Mouse (Mus musculus) layer of hippocampus, adult 8-10 months (tissue): Measurements from ENCODE around the gene Lrrc17. TPM values are rescaled to one million over a fixed set of nuclear protein-coding genes. Genes with fewer than 3 reads are reported as not detected.
"Not testable (repeated sequence)": the region's sequence is repeated elsewhere in the genome, so short reads cannot be mapped to it uniquely, and the experiment has no call there.

Experiments
- DNase-seq, 2 experiments: peaks; one replicate each; pipeline ENCODE4 v3.0.0; 2022; ENCODE audit warnings: low spot score in 2 of 2
- total RNA-seq, 4 experiments: library from RNA; stranded (reverse); gene quantifications; 2 replicates each; pipeline ENCODE4 v1.2.4; 2022

The Lrrc17 gene
- total RNA-seq, 4 experiments from 2014 or later: 0.30 to 0.49 (median 0.40) TPM

DNA sequence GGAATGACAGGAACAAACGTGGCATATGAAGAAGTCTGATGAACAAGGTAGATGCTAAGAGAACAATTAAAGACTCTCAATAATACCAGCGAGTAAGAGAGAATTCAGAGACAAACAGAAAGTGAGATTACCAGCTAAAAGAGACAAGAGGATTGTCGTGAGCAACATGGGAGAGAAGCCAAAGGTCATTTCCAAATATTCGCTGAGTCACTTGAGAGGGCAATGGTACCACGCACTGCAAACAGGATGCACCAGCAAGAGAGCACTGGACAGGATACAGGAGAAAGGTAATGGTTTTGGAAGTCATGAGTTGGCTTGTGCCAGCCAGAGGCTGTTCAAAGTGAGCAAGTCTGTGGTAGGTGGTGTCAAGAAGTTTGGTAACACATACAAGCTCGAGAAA is 62.6 kb downstream of the Lrrc17 start:
- DNase-seq: no peak

DNA sequence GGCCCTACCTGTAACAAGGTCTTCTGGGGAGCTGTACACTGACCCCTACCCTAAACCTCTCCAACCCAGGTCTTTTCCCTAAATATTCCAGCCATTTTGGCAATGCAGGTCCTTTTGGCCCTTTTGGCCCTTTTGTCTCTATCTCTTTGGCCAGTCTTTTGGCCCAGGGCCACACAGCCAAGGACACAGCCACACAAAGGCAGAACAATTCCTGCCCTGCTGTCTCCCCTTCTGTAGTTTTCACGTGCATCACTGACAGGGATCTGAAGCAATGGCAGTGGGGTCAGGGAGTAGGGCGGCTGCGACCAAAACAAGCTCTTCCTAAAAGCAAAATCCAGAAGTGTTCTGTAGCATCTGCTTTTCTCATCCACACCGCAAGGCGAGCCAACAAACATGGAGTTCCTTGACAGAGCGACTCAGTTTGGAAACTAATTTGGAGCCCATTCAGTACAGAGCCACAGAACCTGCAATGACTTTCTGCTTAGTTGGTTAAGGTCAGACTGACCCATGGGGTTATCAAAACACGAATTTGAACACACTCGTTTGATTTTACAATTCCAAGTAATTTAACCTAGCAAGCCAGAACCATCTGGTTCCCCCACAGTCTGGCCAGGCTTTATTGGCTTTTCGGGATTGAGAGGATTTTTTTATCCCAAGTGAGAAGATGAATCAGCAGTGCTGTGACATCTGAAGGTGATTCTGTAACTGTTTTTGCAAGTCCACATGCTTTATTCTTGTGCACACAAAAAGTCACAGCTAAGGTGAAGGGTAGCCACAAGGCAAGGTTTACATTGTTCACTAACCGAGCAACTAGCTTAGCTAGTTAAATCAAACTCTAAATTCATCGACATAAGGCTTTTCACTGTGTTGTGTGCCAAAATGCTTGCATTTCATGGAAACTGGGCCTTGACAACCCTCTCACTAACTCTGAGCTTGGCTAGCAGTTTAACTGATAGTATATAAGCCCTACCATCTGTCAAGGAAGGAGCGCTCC is 65.2 kb downstream of the Lrrc17 start:
- peak; percentile 17 to 25 for DNase-seq

DNA sequence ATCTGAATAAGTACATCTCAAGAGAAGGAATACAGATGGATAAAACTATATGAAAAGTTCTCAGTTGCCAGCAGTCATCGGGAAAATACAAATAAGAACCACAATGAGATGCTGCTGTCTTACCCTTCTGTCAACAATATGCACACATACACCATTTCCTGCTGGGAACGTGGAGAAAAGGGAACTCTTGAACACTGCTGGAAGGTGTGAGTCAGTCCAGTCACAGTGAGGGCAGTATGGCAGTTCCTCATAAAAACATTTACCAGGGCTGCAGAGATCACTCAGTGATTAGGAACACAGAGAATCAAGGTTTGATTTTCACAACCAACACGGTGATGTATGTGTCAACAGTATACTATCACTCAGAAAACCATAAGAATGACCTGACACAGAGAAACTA is 67.6 kb downstream of the Lrrc17 start:
- DNase-seq: no peak

DNA sequence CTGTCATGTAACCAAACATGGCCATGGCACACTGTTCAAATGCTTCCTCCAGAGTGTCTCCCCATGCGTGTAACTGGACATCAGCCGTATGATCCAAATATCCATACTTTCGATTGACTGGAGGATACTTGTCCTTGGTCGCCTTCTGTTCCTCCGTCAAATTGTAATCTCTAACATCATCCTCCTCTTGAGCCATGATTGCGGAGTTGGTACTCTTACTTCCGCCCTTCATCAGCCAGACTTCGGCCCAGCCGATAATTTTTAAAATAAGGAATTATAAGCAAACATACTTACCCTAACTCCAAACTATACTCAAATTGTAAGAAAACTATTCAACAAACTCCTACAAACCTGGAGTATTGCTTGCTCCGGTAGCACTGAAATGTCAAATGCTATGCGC is 70.9 kb downstream of the Lrrc17 start:
- DNase-seq: not testable (repeated sequence)

DNA sequence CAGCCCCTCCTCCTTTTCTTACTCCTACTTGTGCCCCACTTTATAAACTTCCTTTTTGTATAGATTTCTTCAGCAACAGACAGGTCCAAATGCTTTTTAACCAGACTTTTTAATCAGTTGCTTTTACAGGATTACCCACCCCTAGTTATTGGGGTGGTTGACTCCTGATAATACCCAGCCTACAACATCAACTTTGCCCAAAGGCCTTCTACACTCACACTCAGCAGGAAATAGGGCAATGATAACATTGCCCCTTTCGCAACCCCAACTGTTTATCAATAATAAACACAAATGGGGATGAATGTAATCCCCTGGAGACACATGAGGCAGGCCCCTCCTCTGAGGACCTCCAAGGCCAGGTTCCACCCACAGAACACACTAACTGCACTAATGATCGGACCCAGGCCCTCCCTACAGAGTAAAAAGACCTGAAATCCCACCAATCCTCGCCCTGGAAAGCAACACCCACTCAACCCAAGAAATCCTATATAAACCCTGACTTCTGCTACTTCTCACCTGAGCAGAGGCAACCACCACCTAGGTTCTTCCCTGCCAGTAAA is 73.2 kb downstream of the Lrrc17 start:
- no peak for DNase-seq

Other genes with a start within 250 kb of the Lrrc17 start
- gene Fgl2, start 170.9 kb upstream of the Lrrc17 start, total RNA-seq: 1 to 10 TPM; 2.2 to 5.3 (median 3.4) TPM
- gene Ccdc146, start 118.9 kb upstream of the Lrrc17 start, total RNA-seq: 1 to 10 TPM in 2 of 4 experiments, under 1 TPM in 2; 0.43 to 1.7 (median 0.81) TPM
- 10 to 100 TPM; 12.3 to 14.9 (median 14.8) TPM for gene Fam185a, start 118.6 kb upstream of the Lrrc17 start, total RNA-seq
- gene Fbxl13, start 102.1 kb downstream of the Lrrc17 start, total RNA-seq: under 1 TPM in 3 of 4 experiments, not detected in 1; 0.19 to 0.52 (median 0.47) TPM
- 10 to 100 TPM; 18.8 to 21.6 (median 21.4) TPM for gene Armc10, start 102.3 kb downstream of the Lrrc17 start, total RNA-seq
- gene Napepld, start 157.8 kb downstream of the Lrrc17 start, total RNA-seq: 10 to 100 TPM; 21.7 to 28.2 (median 23.9) TPM
- 10 to 100 TPM; 69.8 to 85.6 (median 79.1) TPM for gene Pmpcb, start 193.6 kb downstream of the Lrrc17 start, total RNA-seq
- 10 to 100 TPM; 31.6 to 37.6 (median 34.0) TPM for gene Dnajc2, start 241.7 kb downstream of the Lrrc17 start, total RNA-seq
- gene Psmc2, start 241.7 kb downstream of the Lrrc17 start, total RNA-seq: 100 to 1,000 TPM in 3 of 4 experiments, 10 to 100 TPM in 1; 99.3 to 117 (median 115) TPM